Mouse (Mus musculus): ENCODE data around the gene Spata18.

The Spata18 gene

GRCm38 (mm10) chr5:73651061-73651854 lies at the start of gene Spata18:
TSS of gene Spata18 (plus strand) at chr5:73651379.
- DNase-seq: peak; percentile 44

GRCm38 (mm10) chr5:73602865-73603264 lies 48.3 kb upstream of the Spata18 start:
- DNase-seq: no peak

GRCm38 (mm10) chr5:73604542-73604941 lies 46.6 kb upstream of the Spata18 start:
- no peak for DNase-seq

GRCm38 (mm10) chr5:73604964-73605363 lies 46.2 kb upstream of the Spata18 start:
- DNase-seq: no peak

- DNase-seq: no peak
Observed at GRCm38 (mm10) chr5:73611071-73611470, 40.1 kb upstream of the Spata18 start.

- DNase-seq: no peak
Observed at GRCm38 (mm10) chr5:73613296-73613695, 37.9 kb upstream of the Spata18 start.

GRCm38 (mm10) chr5:73615211-73615610 lies 36.0 kb upstream of the Spata18 start:
- DNase-seq: peak; percentile 18

- no peak for DNase-seq
Observed at GRCm38 (mm10) chr5:73618969-73619368, 32.2 kb upstream of the Spata18 start.

- DNase-seq: no peak
Observed at GRCm38 (mm10) chr5:73625505-73625904, 25.7 kb upstream of the Spata18 start.

GRCm38 (mm10) chr5:73626842-73627241 lies 24.3 kb upstream of the Spata18 start:
- no peak for DNase-seq

- no peak for DNase-seq
Observed at GRCm38 (mm10) chr5:73627559-73627958, 23.6 kb upstream of the Spata18 start.

- DNase-seq: no peak
Observed at GRCm38 (mm10) chr5:73627991-73628390, 23.2 kb upstream of the Spata18 start.

- peak; percentile 28 for DNase-seq
Observed at GRCm38 (mm10) chr5:73630141-73630540, 21.0 kb upstream of the Spata18 start.

- DNase-seq: no peak
Observed at GRCm38 (mm10) chr5:73631001-73631558, 20.1 kb upstream of the Spata18 start.

GRCm38 (mm10) chr5:73632291-73632690 lies 18.9 kb upstream of the Spata18 start, which contains the start of gene Lrrc66:
TSS of gene Lrrc66 (minus strand) at chr5:73632526.
- DNase-seq: no peak

- peak; percentile 86 for DNase-seq
Observed at GRCm38 (mm10) chr5:73633141-73633540, 18.0 kb upstream of the Spata18 start.

GRCm38 (mm10) chr5:73637337-73638107 lies 13.7 kb upstream of the Spata18 start:
- no peak for DNase-seq

GRCm38 (mm10) chr5:73641058-73641457 lies 10.1 kb upstream of the Spata18 start:
- DNase-seq: no peak

GRCm38 (mm10) chr5:73642091-73642490 lies 9.1 kb upstream of the Spata18 start:
- peak; percentile 78 for DNase-seq

GRCm38 (mm10) chr5:73647261-73647900 lies 3.8 kb upstream of the Spata18 start, which contains the start of gene Sgcb:
TSS of gene Sgcb (minus strand) at chr5:73647790.
- peak; percentile 94 for DNase-seq

GRCm38 (mm10) chr5:73650365-73650964 lies 714 bp upstream of the Spata18 start:
- DNase-seq: peak; percentile 46

- DNase-seq: no peak
Observed at GRCm38 (mm10) chr5:73651855-73652201, 649 bp downstream of the Spata18 start.

GRCm38 (mm10) chr5:73666695-73667094 lies 15.5 kb downstream of the Spata18 start:
- no peak for DNase-seq
